Mouse (Mus musculus): ENCODE measurements around the gene Mdm4. TPM values are rescaled to one million over a fixed set of nuclear protein-coding genes. Genes with fewer than 3 reads are reported as not detected.

Mdm4 gene
- total and polyA plus RNA-seq, 3 experiments, result 19.8 to 28.1 TPM; not detected in 1

DNA sequence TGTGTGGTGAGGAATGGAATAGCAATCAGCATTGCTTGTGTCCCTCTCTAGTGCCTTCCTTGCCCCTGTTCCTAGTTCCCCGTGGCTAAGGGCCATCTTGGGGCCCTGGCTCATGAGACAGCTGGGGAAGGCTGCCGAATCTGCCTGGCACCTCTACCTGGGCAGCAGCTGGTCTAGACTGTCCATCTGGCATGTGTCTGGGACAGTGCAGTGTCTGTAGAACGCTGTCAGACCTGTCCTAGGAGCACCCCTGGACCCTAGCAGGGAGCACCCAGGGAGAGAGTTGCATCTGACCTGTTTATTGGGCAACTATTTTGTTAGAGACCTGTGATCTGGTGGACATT, 101.5 kb downstream of the Mdm4 start:
- H3K4me1 ChIP-seq (ENCODE audit: control insufficient read depth in 1 of 2, insufficient read depth in 2 of 2, low read length in 2 of 2), result no peaks in the 10 kb centered on the region
- TF ChIP-seq USF2 (IDR thresholded peaks at IDR 0.05; ENCODE audit: borderline replicate concordance in 1 of 2, insufficient read depth in 1 of 2, low read depth in 1 of 2, low read length in 2 of 2), result no peak
- no peak for TF ChIP-seq USF1 (IDR thresholded peaks at IDR 0.05; ENCODE audit: low read depth, low read length)
- TF ChIP-seq ZMIZ1 (IDR thresholded peaks at IDR 0.05; ENCODE audit: low read depth, low read length), result no peak
- TF ChIP-seq POLR2A (IDR thresholded peaks at IDR 0.05; ENCODE audit: control insufficient read depth in 1 of 2, insufficient read depth in 1 of 2, low read depth in 1 of 2, low read length in 2 of 2, poor library complexity in 1 of 2), result no peak
- no peak for TF ChIP-seq GABPA (IDR thresholded peaks at IDR 0.05; ENCODE audit: low read depth, low read length)
- TF ChIP-seq ETS1 (IDR thresholded peaks at IDR 0.05; ENCODE audit: low read depth, low read length), result no peak
- TF ChIP-seq MAFK (IDR thresholded peaks at IDR 0.05; ENCODE audit: borderline replicate concordance, low read depth, low read length), result no peak
- TF ChIP-seq NELFE (IDR thresholded peaks at IDR 0.05; ENCODE audit: low read depth, low read length), result no peak
- no peak for TF ChIP-seq CHD1 (IDR thresholded peaks at IDR 0.05; ENCODE audit: low read depth, low read length)
- TF ChIP-seq E2F4 (IDR thresholded peaks at IDR 0.05; ENCODE audit: borderline replicate concordance, low read depth, low read length), result no peak
- TF ChIP-seq POLR2AphosphoS2 (IDR thresholded peaks at IDR 0.05; ENCODE audit: low read length), result no peak
- TF ChIP-seq MEF2A (IDR thresholded peaks at IDR 0.05; ENCODE audit: extremely low read depth, insufficient replicate concordance, low read depth, low read length, poor library complexity, severe bottlenecking), result no peak
- no peak for TF ChIP-seq BHLHE40 (IDR thresholded peaks at IDR 0.05; ENCODE audit: borderline replicate concordance, low read depth, low read length)
- TF ChIP-seq TBP (IDR thresholded peaks at IDR 0.05; ENCODE audit: low read depth, low read length), result no peak
- TF ChIP-seq MAZ (IDR thresholded peaks at IDR 0.05; ENCODE audit: low read depth, low read length), result no peak
- no peak overlapping the region for H3K27ac ChIP-seq (ENCODE audit: control insufficient read depth, low read depth, low read length)
- no peak overlapping the region for H3K4me3 ChIP-seq (ENCODE audit: control insufficient read depth in 1 of 2, insufficient read depth in 1 of 2, low read depth in 2 of 2, low read length in 2 of 2)
- H3K9me3 ChIP-seq (replicated peaks; ENCODE audit: insufficient read depth, low read length), result no peaks in the 10 kb centered on the region
- no peaks in the 10 kb centered on the region for H3K36me3 ChIP-seq (ENCODE audit: control insufficient read depth in 1 of 2, insufficient read depth in 2 of 2, low read length in 2 of 2)
- no peak overlapping the region for H3K9ac ChIP-seq (ENCODE audit: control insufficient read depth, low read depth, low read length, poor library complexity, severe bottlenecking)
- H3K27me3 ChIP-seq (ENCODE audit: control insufficient read depth in 1 of 2, insufficient read depth in 2 of 2, low read length in 2 of 2), result peaks cover 0 to 10% of the 10 kb centered on the region in 2 experiments; a peak in 2 of 4 replicates
- H3K79me2 ChIP-seq (ENCODE audit: control insufficient read depth, insufficient read depth, low read length, poor library complexity), result no peaks in the 10 kb centered on the region
- DNase-seq (ENCODE audit: low read depth, low spot score), result no peak

GRCm38 (mm10) chr1:132928032-132928906, 102.1 kb downstream of the Mdm4 start:
- TF ChIP-seq TCF12 (IDR thresholded peaks at IDR 0.05; ENCODE audit: low read depth, low read length), result no peak
- Histone ChIP-seq H3K4me3 (ENCODE audit: control insufficient read depth in 1 of 2, insufficient read depth in 1 of 2, low read depth in 2 of 2, low read length in 2 of 2) (no peak overlapping the region), H3K79me2 (ENCODE audit: control insufficient read depth, insufficient read depth, low read length, poor library complexity) (no peaks in the 10 kb centered on the region), H3K9me3 (replicated peaks; ENCODE audit: insufficient read depth, low read length) (no peaks in the 10 kb centered on the region), H3K36me3 (ENCODE audit: control insufficient read depth in 1 of 2, insufficient read depth in 2 of 2, low read length in 2 of 2) (no peaks in the 10 kb centered on the region), H3K27ac (ENCODE audit: control insufficient read depth, low read depth, low read length) (no peak overlapping the region), H3K9ac (ENCODE audit: control insufficient read depth, low read depth, low read length, poor library complexity, severe bottlenecking) (no peak overlapping the region), H3K27me3 (ENCODE audit: control insufficient read depth in 1 of 2, insufficient read depth in 2 of 2, low read length in 2 of 2) (peaks cover 0 to 11% of the 10 kb centered on the region in 2 experiments; a peak in 2 of 4 replicates), H3K4me1 (ENCODE audit: control insufficient read depth in 1 of 2, insufficient read depth in 2 of 2, low read length in 2 of 2) (no peaks in the 10 kb centered on the region)
- DNase-seq (ENCODE audit: low read depth, low spot score), result no peak

All from MEL (cell line).